Mouse (Mus musculus): ENCODE data around the gene Olfr1101.

Gene Olfr1101

DNA sequence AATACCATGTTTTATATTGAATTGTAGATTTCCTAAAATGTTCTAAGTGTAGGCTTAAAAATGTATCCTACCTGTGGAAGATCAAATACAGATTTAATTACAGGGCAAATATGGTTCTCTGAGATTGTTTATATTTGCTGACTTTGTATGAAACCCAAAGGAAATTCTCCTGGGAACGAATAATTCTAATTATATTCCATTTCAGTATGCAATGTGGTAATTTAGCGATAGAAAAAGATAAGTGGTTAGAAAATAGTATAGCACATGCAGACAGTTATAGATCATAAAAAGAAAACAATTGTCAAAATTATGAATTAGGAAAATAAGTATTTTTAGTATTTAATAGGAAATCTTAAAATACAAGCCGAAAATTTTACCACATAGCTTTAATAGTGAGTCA is at the start of gene Olfr1101:
Gene Olfr1101, minus strand, starts transcription at position 101 of the 400 bp plus-strand sequence.
- no peak for DNase-seq

DNA sequence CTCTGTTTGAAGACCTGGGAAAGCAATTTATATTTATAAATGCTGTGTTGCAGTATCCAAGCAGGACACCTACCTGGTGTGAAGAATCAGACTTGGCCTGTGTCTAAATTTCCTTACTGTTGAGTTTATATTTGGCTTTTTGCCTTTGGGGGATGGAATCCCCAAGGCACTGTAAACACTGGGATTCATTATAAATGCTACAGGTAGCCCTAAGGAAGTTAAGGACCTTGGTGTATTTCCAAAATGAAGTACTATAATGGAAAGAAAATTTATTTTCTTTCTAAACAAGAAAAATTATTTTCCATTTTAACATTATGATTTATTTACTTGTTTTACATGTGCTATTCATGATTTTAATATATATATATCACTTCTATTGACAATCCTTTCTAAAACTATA is 45.4 kb upstream of the Olfr1101 start, which contains the start of gene Olfr1105:
Gene Olfr1105, minus strand, starts transcription at position 101 of the 400 bp plus-strand sequence.
- no peak for DNase-seq

DNA sequence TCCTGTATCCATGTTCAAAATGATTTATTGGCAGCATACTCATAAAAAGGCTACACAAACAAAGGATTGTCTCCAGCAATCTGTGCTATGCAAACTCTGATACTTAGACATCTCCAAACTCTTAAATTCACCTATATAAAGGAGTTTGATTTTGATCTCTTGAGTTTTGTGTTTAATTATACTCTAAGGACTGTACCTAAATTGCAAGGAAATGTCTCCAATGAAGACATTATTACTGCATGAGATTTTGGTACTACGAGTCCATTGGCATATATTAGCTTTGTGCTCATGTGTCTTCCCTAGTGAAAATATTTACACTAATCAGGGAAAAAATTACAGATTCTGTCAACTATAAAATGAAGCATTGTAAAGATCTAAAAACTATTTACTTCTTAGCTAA is 36.0 kb upstream of the Olfr1101 start, which contains the start of gene Olfr1104:
Gene Olfr1104, minus strand, starts transcription at position 101 of the 400 bp plus-strand sequence.
- DNase-seq: no peak

- DNase-seq: no peak
Observed at GRCm38 (mm10) chr2:86998098-86998497, 7.1 kb upstream of the Olfr1101 start, which contains the start of gene Olfr1102. Gene Olfr1102, plus strand, starts transcription at chr2:86998398.

- no peak for DNase-seq
Observed at GRCm38 (mm10) chr2:86979854-86980253, 11.2 kb downstream of the Olfr1101 start, which contains the start of gene Olfr1100. Gene Olfr1100, minus strand, starts transcription at chr2:86979954.

GRCm38 (mm10) chr2:86960593-86960992 is 30.4 kb downstream of the Olfr1101 start, which contains the start of gene Olfr1099:
Gene Olfr1099, minus strand, starts transcription at chr2:86960693.
- DNase-seq: no peak
